18 mouse cellular contexts compared by ENCODE assay signal in the genomic region with DNA sequence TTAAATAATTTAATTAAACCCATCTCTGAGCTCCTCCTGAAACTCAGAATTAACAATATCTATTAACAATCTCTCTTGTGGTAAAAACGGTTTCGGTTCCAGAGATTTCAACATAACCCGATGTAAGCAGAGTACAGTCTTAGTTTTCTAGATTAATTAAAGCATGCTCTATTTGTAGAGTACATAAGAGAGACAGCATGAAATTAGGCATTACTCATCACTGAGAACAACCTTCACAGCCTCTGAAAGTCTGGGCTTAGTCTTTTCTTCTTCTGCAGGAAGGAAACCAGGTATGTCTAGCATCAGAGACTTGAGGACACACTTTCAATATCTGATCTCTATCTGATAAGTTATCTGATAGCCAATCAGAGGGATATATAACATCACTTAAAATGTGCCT.
"Had no signal": no experiment of that assay in that cellular context is flagged by ENCODE, and none has a peak within 500 bp of the region (broad histone marks: within the 10 kb centered on the region; RNA-seq: fewer than 3 reads in every experiment).

No protein-coding gene starts in this region.

- H3K9me3 ChIP-seq: midbrain, embryonic 10.5 days; midbrain, embryonic 12.5 days; neural tube, embryonic 13.5 days; neural tube, embryonic 15.5 days had no signal

- H3K4me1 ChIP-seq: midbrain, embryonic 10.5 days; midbrain, embryonic 12.5 days; neural tube, embryonic 13.5 days; neural tube, embryonic 15.5 days had no signal

- ATAC-seq: midbrain, embryonic 16.5 days had no signal

- DNase-seq: lung, embryonic 14.5 days; lung, postnatal 10 days; lung, postnatal 4 days; midbrain, embryonic 14.5 days; retina, postnatal 1 day; right cerebral cortex, adult 18-20 months; right cerebral cortex, postnatal 25 days; right cerebral cortex, postnatal 4 days; spleen, adult 18-20 months; thymus, adult 18-20 months; thymus, postnatal 14 days; thymus, postnatal 36 days had no signal

- H3K36me3 ChIP-seq: midbrain, embryonic 10.5 days; midbrain, embryonic 12.5 days; neural tube, embryonic 13.5 days; neural tube, embryonic 15.5 days had no signal

- H3K27ac ChIP-seq: midbrain, embryonic 10.5 days; midbrain, embryonic 12.5 days; neural tube, embryonic 13.5 days; neural tube, embryonic 15.5 days had no signal

- H3K27me3 ChIP-seq: midbrain, embryonic 12.5 days; neural tube, embryonic 13.5 days; neural tube, embryonic 15.5 days had no signal

- H3K9ac ChIP-seq: lung, embryonic 14.5 days; midbrain, embryonic 12.5 days; neural tube, embryonic 13.5 days; neural tube, embryonic 15.5 days had no signal

- H3K4me3 ChIP-seq: midbrain, embryonic 10.5 days; midbrain, embryonic 12.5 days; myocyte; neural tube, embryonic 13.5 days; neural tube, embryonic 15.5 days had no signal

- H3K4me2 ChIP-seq: lung, embryonic 14.5 days; midbrain, embryonic 12.5 days; neural tube, embryonic 13.5 days; neural tube, embryonic 15.5 days had no signal
